Mouse (Mus musculus) adipocyte (in vitro differentiated cells): ENCODE results near the gene Ankrd55.

Source experiments
- DNase-seq: peaks from one replicate; pipeline ENCODE4 v3.0.0-alpha.2; 2016; ENCODE audit warnings: low spot score

Gene Ankrd55

GRCm38 (mm10) chr13:112343628-112344009, 55.4 kb downstream of the Ankrd55 start:
- DNase-seq, result no peak

GRCm38 (mm10) chr13:112344270-112344864, 56.1 kb downstream of the Ankrd55 start:
- DNase-seq, result no peak

- DNase-seq, result peak; percentile 42
Observed at GRCm38 (mm10) chr13:112345542-112345941, 57.3 kb downstream of the Ankrd55 start.

- DNase-seq, result no peak
Observed at GRCm38 (mm10) chr13:112346031-112346430, 57.8 kb downstream of the Ankrd55 start.

GRCm38 (mm10) chr13:112346659-112347142, 58.5 kb downstream of the Ankrd55 start:
- DNase-seq, result no peak

GRCm38 (mm10) chr13:112348250-112348649, 60.0 kb downstream of the Ankrd55 start:
- no peak for DNase-seq

- DNase-seq, result no peak
Observed at GRCm38 (mm10) chr13:112348896-112349484, 60.7 kb downstream of the Ankrd55 start.

GRCm38 (mm10) chr13:112349500-112349899, 61.2 kb downstream of the Ankrd55 start:
- DNase-seq, result no peak

- DNase-seq, result no peak
Observed at GRCm38 (mm10) chr13:112351943-112352342, 63.7 kb downstream of the Ankrd55 start.

- DNase-seq, result peak; percentile 39
Observed at GRCm38 (mm10) chr13:112354109-112354867, 66.0 kb downstream of the Ankrd55 start.

GRCm38 (mm10) chr13:112354958-112355357, 66.7 kb downstream of the Ankrd55 start:
- DNase-seq, result no peak

GRCm38 (mm10) chr13:112355794-112356486, 67.7 kb downstream of the Ankrd55 start:
- DNase-seq, result no peak

- no peak for DNase-seq
Observed at GRCm38 (mm10) chr13:112361575-112361974, 73.3 kb downstream of the Ankrd55 start.

- peak; percentile 67 for DNase-seq
Observed at GRCm38 (mm10) chr13:112363218-112363617, 75.0 kb downstream of the Ankrd55 start.

- no peak for DNase-seq
Observed at GRCm38 (mm10) chr13:112363746-112364145, 75.5 kb downstream of the Ankrd55 start.

GRCm38 (mm10) chr13:112364698-112365097, 76.4 kb downstream of the Ankrd55 start:
- DNase-seq, result no peak

GRCm38 (mm10) chr13:112365303-112365702, 77.1 kb downstream of the Ankrd55 start:
- peak; percentile 16 for DNase-seq

GRCm38 (mm10) chr13:112365762-112366161, 77.5 kb downstream of the Ankrd55 start:
- DNase-seq, result peak; percentile 15

- DNase-seq, result no peak
Observed at GRCm38 (mm10) chr13:112366321-112367029, 78.2 kb downstream of the Ankrd55 start.

GRCm38 (mm10) chr13:112371729-112372128, 83.5 kb downstream of the Ankrd55 start:
- no peak for DNase-seq

GRCm38 (mm10) chr13:112375766-112376165, 87.5 kb downstream of the Ankrd55 start:
- no peak for DNase-seq
